Mouse (Mus musculus): ENCODE results near the gene Cdh6.

DNA sequence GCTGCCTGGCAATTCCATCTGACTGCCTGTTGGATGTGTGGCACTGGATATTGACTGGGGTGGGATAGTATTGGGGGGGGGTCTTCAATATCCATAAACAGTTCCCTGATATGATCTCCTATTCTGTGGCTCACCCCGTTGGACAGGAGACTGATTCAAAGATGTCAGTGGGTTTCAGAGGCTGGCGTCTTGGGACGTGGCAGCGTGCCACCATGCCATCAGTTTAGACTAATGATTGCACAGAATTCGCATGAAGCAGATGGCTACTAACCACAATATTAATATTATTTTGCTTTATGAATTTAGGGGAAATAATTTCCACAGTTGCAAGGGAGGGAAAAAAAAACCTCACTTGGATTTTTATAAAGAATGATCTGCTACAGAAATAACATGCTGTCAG lies 10.2 kb upstream of the Cdh6 start:
- TF ChIP-seq CTCF (IDR thresholded peaks at IDR 0.05; ENCODE audit: low read depth) (no peak), EP300 (IDR thresholded peaks at IDR 0.05; ENCODE audit: low read depth) (no peak)

All from liver, postnatal 0 days (tissue).